Mouse (Mus musculus) thymus, adult 2 months (tissue): ENCODE results near the gene Prps1. TPM values are rescaled to one million over a fixed set of nuclear protein-coding genes. Genes with fewer than 3 reads are reported as not detected.
A peak's percentile ranks its signal among the peaks of the same experiment; 100 is the strongest.

Experiments
- DNase-seq: peaks from one replicate; pipeline ENCODE4 v3.0.0; 2021
- H3K27ac ChIP-seq: fragments of 200-500 bp; 2 replicates; pipeline ENCODE4 v1.5.1; 2012; ENCODE audit warnings: low read length, control low read depth; ENCODE audit not compliant: control insufficient read depth, insufficient read depth
- H3K27me3 ChIP-seq: fragments of 200-500 bp; 2 replicates; pipeline ENCODE4 v1.6.1; 2012; ENCODE audit warnings: mild to moderate bottlenecking, low read length, moderate library complexity, mixed read lengths; ENCODE audit not compliant: control insufficient read depth, insufficient read depth
- H3K36me3 ChIP-seq: fragments of 200-500 bp; 2 replicates; pipeline ENCODE4 v1.6.1; 2012; ENCODE audit warnings: mild to moderate bottlenecking, low read length, moderate library complexity; ENCODE audit not compliant: control insufficient read depth, insufficient read depth
- H3K4me1 ChIP-seq: fragments of 200-500 bp; replicated peaks from 2 replicates; pipeline ENCODE4 v1.6.1; 2012; ENCODE audit warnings: low read length; ENCODE audit not compliant: control insufficient read depth, insufficient read depth
- H3K4me3 ChIP-seq: fragments of 200-500 bp; 2 replicates; pipeline ENCODE4 v1.5.1; 2012; ENCODE audit warnings: mild to moderate bottlenecking, low read length, control low read depth, moderate library complexity; ENCODE audit not compliant: control insufficient read depth, insufficient read depth
- CTCF ChIP-seq: fragments of 200-500 bp; IDR thresholded peaks from 2 replicates; pipeline ENCODE4 v1.5.1; 2012; ENCODE audit warnings: mild to moderate bottlenecking, control low read depth, low read length, moderate library complexity, borderline replicate concordance; ENCODE audit not compliant: control insufficient read depth, poor library complexity, insufficient read depth; ENCODE audit errors: extremely low read depth
- POLR2A ChIP-seq: fragments of 200-500 bp; IDR thresholded peaks from 2 replicates; pipeline ENCODE4 v1.6.1; 2012; ENCODE audit warnings: mild to moderate bottlenecking, low read length, control low read depth, moderate library complexity; ENCODE audit not compliant: control insufficient read depth, poor library complexity, insufficient read depth; ENCODE audit errors: extremely low read depth
- WGBS: fragments of 180-500 bp; shearing (Covaris S2); methylation state at CpG from one replicate; pipeline ENCODE4 v1.1.7; 2018; 5-methylcytosine and 5-hydroxymethylcytosine counted together
- polyA plus RNA-seq: library from polyadenylated mRNA; depleted of rRNA; stranded (reverse); fragments of >200 nt; gene quantifications from 2 replicates; pipeline ENCODE4 v1.2.3, GENCODE M21; 2012; rRNA removed

Gene Prps1
- polyA plus RNA-seq, result 20.8 and 21.2 TPM in 2 replicates

GRCm38 (mm10) chrX:140456279-140456731 is at the start of gene Prps1:
Prps1 (plus strand) TSS chrX:140456613.
- H3K27me3 ChIP-seq, result no peaks in the 10 kb centered on the region
- peak; percentile 87 for DNase-seq
- no peak for TF ChIP-seq CTCF
- TF ChIP-seq POLR2A, result peak; percentile 72

GRCm38 (mm10) chrX:140407593-140407992 is 48.8 kb upstream of the Prps1 start:
- TF ChIP-seq POLR2A, result no peak
- no peak for TF ChIP-seq CTCF
- no peak overlapping the region for H3K4me3 ChIP-seq
- 71% methylated on average over 5 of the region's 5 CpGs for WGBS
- no peak overlapping the region for H3K27ac ChIP-seq
- no peaks in the 10 kb centered on the region for H3K4me1 ChIP-seq
- no peaks in the 10 kb centered on the region for H3K36me3 ChIP-seq
- H3K27me3 ChIP-seq, result no peaks in the 10 kb centered on the region
- no peak for DNase-seq

More at GRCm38 (mm10) chrX:140456279-140456731, at the start of gene Prps1:
- Histone ChIP-seq H3K4me1 (no peaks in the 10 kb centered on the region), H3K4me3 (peak within 1 kb of the TSS; percentile 90), H3K27ac (no peak within 1 kb of the TSS), H3K36me3 (no peaks in the 10 kb centered on the region)
- WGBS, result 4% methylated on average over 26 of the region's 26 CpGs

GRCm38 (mm10) chrX:140418467-140418866 is 37.9 kb upstream of the Prps1 start:
- Histone ChIP-seq H3K4me3 (no peak overlapping the region), H3K36me3 (no peaks in the 10 kb centered on the region), H3K27me3 (no peaks in the 10 kb centered on the region), H3K27ac (no peak overlapping the region), H3K4me1 (no peaks in the 10 kb centered on the region)
- DNase-seq, result no peak
- WGBS, result 84% methylated on average over 4 of the region's 4 CpGs
- TF ChIP-seq POLR2A (no peak), CTCF (no peak)

GRCm38 (mm10) chrX:140427124-140427523 is 29.3 kb upstream of the Prps1 start:
- no peak for TF ChIP-seq CTCF
- TF ChIP-seq POLR2A, result no peak
- Histone ChIP-seq H3K4me3 (no peak overlapping the region), H3K27ac (no peak overlapping the region), H3K36me3 (no peaks in the 10 kb centered on the region), H3K4me1 (no peaks in the 10 kb centered on the region), H3K27me3 (no peaks in the 10 kb centered on the region)
- 75% methylated on average over 4 of the region's 4 CpGs for WGBS
- DNase-seq, result no peak

GRCm38 (mm10) chrX:140428252-140428651 is 28.2 kb upstream of the Prps1 start:
- no peaks in the 10 kb centered on the region for H3K27me3 ChIP-seq
- TF ChIP-seq POLR2A (no peak), CTCF (no peak)
- WGBS, result 75% methylated on average over 7 of the region's 8 CpGs
- no peak overlapping the region for H3K4me3 ChIP-seq
- no peak overlapping the region for H3K27ac ChIP-seq
- no peaks in the 10 kb centered on the region for H3K4me1 ChIP-seq
- no peaks in the 10 kb centered on the region for H3K36me3 ChIP-seq
- DNase-seq, result peak; percentile 31

GRCm38 (mm10) chrX:140429985-140430384 is 26.4 kb upstream of the Prps1 start:
- H3K27me3 ChIP-seq, result no peaks in the 10 kb centered on the region
- TF ChIP-seq CTCF (no peak), POLR2A (no peak)
- WGBS, result 76% methylated on average over 5 of the region's 5 CpGs
- no peaks in the 10 kb centered on the region for H3K36me3 ChIP-seq
- no peak overlapping the region for H3K27ac ChIP-seq
- H3K4me1 ChIP-seq, result no peaks in the 10 kb centered on the region
- DNase-seq, result no peak
- no peak overlapping the region for H3K4me3 ChIP-seq

- DNase-seq, result no peak
- TF ChIP-seq CTCF (no peak), POLR2A (no peak)
- Histone ChIP-seq H3K4me3 (no peak overlapping the region), H3K27me3 (no peaks in the 10 kb centered on the region), H3K36me3 (no peaks in the 10 kb centered on the region), H3K4me1 (no peaks in the 10 kb centered on the region), H3K27ac (no peak overlapping the region)
- WGBS, result 89% methylated on average over 12 of the region's 12 CpGs
These were observed 25.9 kb upstream of the Prps1 start for GRCm38 (mm10) chrX:140430506-140430905.
